Mouse (Mus musculus) midbrain, embryonic 11.5 days (tissue): ENCODE data around the gene Pfkfb4. TPM values are rescaled to one million over a fixed set of nuclear protein-coding genes. Genes with fewer than 3 reads are reported as not detected.
A peak's percentile ranks its signal among the peaks of the same experiment; 100 is the strongest.

Source experiments
- ATAC-seq: fragments of 200-750 bp; cut with Nextera tagmentation; 2 replicates; pipeline ENCODE4 v1.8.0; 2017; ENCODE audit warnings: moderate TSS enrichment, moderate library complexity; ENCODE audit not compliant: low FRiP score
- DNase-seq: peaks from one replicate; pipeline ENCODE4 v3.0.0; 2015; ENCODE audit warnings: low spot score; ENCODE audit errors: missing footprints
- H3K27ac ChIP-seq: fragments of 300-500 bp; sonication (generic); 2 replicates; pipeline ENCODE4 v1.5.1; 2014; ENCODE audit warnings: low read depth, low read length
- H3K27me3 ChIP-seq: fragments of 300-500 bp; sonication (generic); 2 replicates; pipeline ENCODE4 v1.6.1; 2014; ENCODE audit warnings: mild to moderate bottlenecking, low read length, moderate library complexity, mixed read lengths; ENCODE audit not compliant: control insufficient read depth, insufficient read depth
- H3K36me3 ChIP-seq: fragments of 300-500 bp; sonication (generic); 2 replicates; pipeline ENCODE4 v1.6.1; 2014; ENCODE audit warnings: mild to moderate bottlenecking, low read length, moderate library complexity, mixed read lengths; ENCODE audit not compliant: control insufficient read depth, insufficient read depth
- H3K4me1 ChIP-seq: fragments of 300-500 bp; sonication (generic); 2 replicates; pipeline ENCODE4 v1.6.1; 2014; ENCODE audit warnings: low read length; ENCODE audit not compliant: control insufficient read depth, insufficient read depth
- H3K4me2 ChIP-seq: fragments of 300-500 bp; sonication (generic); 2 replicates; pipeline ENCODE4 v1.6.1; 2014; ENCODE audit warnings: mild to moderate bottlenecking, moderate library complexity
- H3K4me3 ChIP-seq: fragments of 300-500 bp; sonication (generic); 2 replicates; pipeline ENCODE4 v1.5.1; 2014; ENCODE audit warnings: low read depth, low read length
- H3K9ac ChIP-seq: fragments of 300-500 bp; sonication (generic); 2 replicates; pipeline ENCODE4 v1.6.1; 2014; ENCODE audit warnings: low read length
- H3K9me3 ChIP-seq: fragments of 300-500 bp; sonication (generic); 2 replicates; pipeline ENCODE4 v1.6.1; 2016; ENCODE audit warnings: low read length; ENCODE audit not compliant: control insufficient read depth
- WGBS: fragments of 180-500 bp; shearing (Covaris S2); extraction: QIAGEN DNeasy Blood & Tissue Kit; methylation state at CpG from one replicate; pipeline ENCODE4 v1.1.7; 2014; 5-methylcytosine and 5-hydroxymethylcytosine counted together
- polyA plus RNA-seq: library from polyadenylated mRNA; unstranded; fragments of >200 nt; fragmentation: Nextera tagmentation; extraction: Ambion mirVana; gene quantifications from 2 replicates; pipeline ENCODE4 v1.2.1, GENCODE M21; 2014

Pfkfb4 gene
- polyA plus RNA-seq, 1 experiment from 2014 or later, result 10.5 TPM

- WGBS, result 51% methylated on average over 2 of the region's 2 CpGs
- Histone ChIP-seq H3K4me1 (no peaks in the 10 kb centered on the region), H3K27ac (no peak overlapping the region), H3K9me3 (no peaks in the 10 kb centered on the region), H3K4me2 (no peak overlapping the region), H3K9ac (no peak overlapping the region), H3K4me3 (no peak overlapping the region), H3K27me3 (no peaks in the 10 kb centered on the region), H3K36me3 (no peaks in the 10 kb centered on the region; the same call in 1 of the 2 replicates)
- DNase-seq (peak; percentile 95), ATAC-seq (no peak)
Observed at GRCm38 (mm10) chr9:109003201-109003600, 11.6 kb downstream of the Pfkfb4 start.

DNA sequence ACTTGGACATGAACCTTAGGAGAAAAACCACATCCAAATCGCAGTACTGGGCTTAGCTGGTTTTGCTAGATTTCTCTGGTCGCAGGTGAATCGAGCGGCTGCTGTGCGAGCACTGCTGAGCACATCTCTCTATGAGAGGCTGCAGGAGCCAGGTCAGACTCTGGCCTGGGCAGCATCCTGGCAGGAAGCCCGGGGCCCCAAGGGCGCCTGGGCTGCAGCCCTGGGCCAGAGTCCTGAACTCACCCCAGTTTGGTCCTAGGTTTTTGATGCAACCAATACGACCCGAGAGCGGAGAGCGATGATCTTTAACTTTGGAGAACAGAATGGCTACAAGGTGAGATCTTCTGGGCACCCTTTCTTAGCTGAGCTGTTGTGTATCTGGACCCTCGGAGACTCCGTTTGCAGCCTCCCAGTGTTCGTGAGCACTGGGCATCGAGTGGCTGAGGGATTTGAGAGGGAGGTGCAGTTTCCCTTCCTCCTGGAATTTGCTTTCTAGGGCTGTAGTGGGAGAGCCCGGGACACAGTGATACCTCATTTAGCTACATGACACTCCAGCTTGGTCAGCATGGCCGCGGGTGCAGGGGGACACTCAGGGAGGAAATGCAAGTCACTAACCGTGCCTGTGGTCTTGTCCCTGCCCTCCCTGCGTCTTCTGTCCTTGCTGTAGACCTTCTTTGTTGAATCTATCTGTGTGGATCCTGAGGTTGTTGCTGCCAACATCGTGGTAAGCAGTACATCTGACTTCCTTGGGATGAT is 15.6 kb downstream of the Pfkfb4 start:
- no peak for DNase-seq
- Histone ChIP-seq H3K4me3 (no peak overlapping the region), H3K36me3 (no peaks in the 10 kb centered on the region; the same call in 1 of the 2 replicates), H3K9me3 (no peaks in the 10 kb centered on the region), H3K27me3 (no peaks in the 10 kb centered on the region), H3K9ac (no peak overlapping the region), H3K4me2 (no peak overlapping the region), H3K4me1 (no peaks in the 10 kb centered on the region), H3K27ac (no peak overlapping the region)
- no peak for ATAC-seq
- 83% methylated on average over 21 of the region's 21 CpGs for WGBS

- H3K36me3 ChIP-seq, result no peaks in the 10 kb centered on the region; the same call in 1 of the 2 replicates
- H3K4me2 ChIP-seq, result no peak overlapping the region
- H3K27me3 ChIP-seq, result no peaks in the 10 kb centered on the region
- H3K27ac ChIP-seq, result no peak overlapping the region
- 82% methylated on average over 9 of the region's 9 CpGs for WGBS
- H3K4me1 ChIP-seq, result no peaks in the 10 kb centered on the region
- H3K9me3 ChIP-seq, result no peaks in the 10 kb centered on the region
- no peak overlapping the region for H3K9ac ChIP-seq
- H3K4me3 ChIP-seq, result no peak overlapping the region
- ATAC-seq (no peak), DNase-seq (peak; percentile 72)
Observed at GRCm38 (mm10) chr9:109008081-109008480, 16.5 kb downstream of the Pfkfb4 start.

GRCm38 (mm10) chr9:109008994-109009635 is 17.5 kb downstream of the Pfkfb4 start:
- no peak overlapping the region for H3K4me3 ChIP-seq
- H3K9ac ChIP-seq, result no peak overlapping the region
- no peaks in the 10 kb centered on the region for H3K27me3 ChIP-seq
- no peaks in the 10 kb centered on the region for H3K4me1 ChIP-seq
- DNase-seq (peak; percentile 47), ATAC-seq (no peak)
- WGBS, result 81% methylated on average over 9 of the region's 10 CpGs
- H3K9me3 ChIP-seq, result no peaks in the 10 kb centered on the region
- no peaks in the 10 kb centered on the region; the same call in 1 of the 2 replicates for H3K36me3 ChIP-seq
- no peak overlapping the region for H3K27ac ChIP-seq
- H3K4me2 ChIP-seq, result no peak overlapping the region

DNA sequence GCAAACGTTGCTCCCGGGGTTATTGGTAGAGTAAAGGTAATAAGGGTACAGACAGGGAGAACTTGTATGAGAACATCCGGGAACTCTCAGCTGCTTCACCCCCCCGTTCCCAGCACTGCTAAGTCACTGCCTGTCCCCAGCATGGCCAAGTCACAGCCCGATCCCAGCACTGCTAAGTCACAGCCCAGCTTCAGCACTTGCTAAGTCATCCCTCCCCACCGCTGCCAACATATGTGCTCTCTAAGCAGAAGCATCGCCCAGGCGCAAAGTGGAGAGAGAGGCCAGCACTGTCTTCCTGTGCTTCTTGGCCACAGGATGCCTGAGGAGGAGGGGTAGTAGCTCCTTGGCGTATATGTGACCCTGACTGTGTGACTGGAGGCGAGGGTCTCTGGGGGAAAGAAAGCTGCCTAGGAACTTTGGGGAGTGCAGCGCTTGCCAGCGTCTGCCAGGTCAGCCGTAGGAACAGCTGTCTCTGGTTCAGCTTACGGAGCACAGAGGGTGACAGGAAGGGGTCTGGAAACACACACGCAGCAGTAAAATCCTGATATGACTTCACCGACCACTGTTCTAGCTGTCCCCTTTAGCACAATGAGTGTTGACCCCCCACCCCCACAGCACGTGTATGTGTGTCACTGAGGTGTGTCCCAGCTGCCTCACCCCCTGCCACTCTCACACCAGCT is 18.2 kb downstream of the Pfkfb4 start:
- WGBS, result 63% methylated on average over 17 of the region's 17 CpGs
- no peak overlapping the region for H3K27ac ChIP-seq
- no peak overlapping the region for H3K9ac ChIP-seq

DNA sequence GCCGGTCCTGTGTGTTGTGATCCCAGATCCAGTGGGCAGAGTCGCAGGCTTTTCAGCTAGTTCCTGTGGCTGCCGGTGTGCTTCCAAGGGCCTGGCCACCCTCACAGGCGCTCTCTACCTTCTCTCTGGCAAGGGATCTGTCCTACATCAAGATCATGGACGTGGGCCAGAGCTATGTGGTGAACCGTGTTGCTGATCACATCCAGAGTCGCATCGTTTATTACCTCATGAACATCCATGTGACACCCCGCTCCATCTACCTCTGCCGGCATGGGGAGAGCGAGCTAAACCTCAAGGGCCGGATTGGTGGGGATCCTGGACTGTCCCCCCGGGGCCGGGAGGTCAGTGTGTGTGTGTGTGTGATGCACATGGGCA is 18.7 kb downstream of the Pfkfb4 start:
- no peaks in the 10 kb centered on the region; the same call in 1 of the 2 replicates for H3K36me3 ChIP-seq
- no peak for ATAC-seq
- H3K9me3 ChIP-seq, result no peaks in the 10 kb centered on the region

More for the DNA sequence above, 18.2 kb downstream of the Pfkfb4 start:
- no peaks in the 10 kb centered on the region for H3K27me3 ChIP-seq
- H3K4me2 ChIP-seq, result no peak overlapping the region
- no peaks in the 10 kb centered on the region; the same call in 1 of the 2 replicates for H3K36me3 ChIP-seq
- DNase-seq, result no peak
- H3K4me3 ChIP-seq, result no peak overlapping the region
- ATAC-seq, result no peak
- no peaks in the 10 kb centered on the region for H3K9me3 ChIP-seq
- H3K4me1 ChIP-seq, result no peaks in the 10 kb centered on the region

DNA sequence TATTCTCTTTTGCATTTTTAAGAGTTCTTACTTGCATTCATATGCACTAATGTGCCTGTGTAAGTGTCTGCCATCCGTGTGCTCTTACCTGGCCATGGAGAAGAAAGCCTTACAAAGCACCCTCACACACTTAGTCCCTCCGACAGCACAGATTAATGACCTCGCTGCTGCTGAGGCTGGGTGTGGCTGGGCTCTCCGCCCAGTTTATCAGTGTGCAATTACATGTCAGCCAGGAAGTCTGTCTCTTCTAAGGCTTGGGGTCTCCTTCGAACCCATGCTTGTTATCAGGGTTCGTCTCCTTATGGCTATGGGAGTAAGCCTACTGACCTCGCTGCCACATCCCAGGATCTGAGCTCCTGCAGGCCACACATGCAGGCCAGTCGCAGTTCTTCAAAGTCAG is 23.8 kb downstream of the Pfkfb4 start:
- no peak for DNase-seq
- no peak overlapping the region for H3K9ac ChIP-seq
- no peaks in the 10 kb centered on the region for H3K27me3 ChIP-seq
- WGBS, result 89% methylated on average over 8 of the region's 8 CpGs
- H3K4me1 ChIP-seq, result no peaks in the 10 kb centered on the region
- no peak overlapping the region for H3K4me2 ChIP-seq
- no peaks in the 10 kb centered on the region for H3K36me3 ChIP-seq
- no peak overlapping the region for H3K27ac ChIP-seq
- H3K4me3 ChIP-seq, result no peak overlapping the region
- no peak for ATAC-seq
- H3K9me3 ChIP-seq, result no peaks in the 10 kb centered on the region

More for the DNA sequence above, 18.7 kb downstream of the Pfkfb4 start:
- DNase-seq, result no peak
- H3K27me3 ChIP-seq, result no peaks in the 10 kb centered on the region
- 91% methylated on average over 14 of the region's 14 CpGs for WGBS
- no peaks in the 10 kb centered on the region for H3K4me1 ChIP-seq
- H3K4me3 ChIP-seq, result no peak overlapping the region
- H3K27ac ChIP-seq, result no peak overlapping the region
- H3K9ac ChIP-seq, result no peak overlapping the region
- H3K4me2 ChIP-seq, result no peak overlapping the region

DNA sequence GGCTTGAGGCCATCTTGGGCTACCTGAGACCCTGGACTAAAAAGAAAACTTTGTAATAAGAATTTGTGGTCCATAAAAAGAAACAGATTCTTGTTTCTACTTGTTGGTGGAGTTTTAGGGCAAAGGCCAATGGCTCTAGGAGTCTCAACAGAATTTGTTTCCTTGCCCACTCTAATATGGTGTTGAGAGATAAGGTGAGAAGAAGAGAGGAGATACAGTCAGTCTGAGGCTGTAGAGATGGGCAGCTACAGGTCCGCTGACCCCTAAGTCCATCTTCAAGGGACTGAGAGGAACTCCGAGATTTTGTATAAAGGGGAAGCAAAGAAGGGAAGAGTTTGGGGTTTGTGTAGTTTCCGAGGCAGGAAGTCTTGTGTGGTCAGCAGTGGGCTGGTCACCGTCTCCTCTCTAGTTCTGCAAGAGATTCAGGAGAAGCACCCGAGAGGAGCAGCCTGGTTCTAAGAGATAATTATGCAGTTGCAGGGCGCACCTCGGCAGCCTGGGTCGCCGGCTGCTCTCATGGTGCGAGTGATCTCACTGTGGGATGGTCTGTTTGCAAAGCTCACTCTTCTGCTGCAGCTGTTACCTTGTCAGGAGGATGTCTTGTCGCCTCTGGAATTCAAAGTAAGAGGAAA is 25.5 kb downstream of the Pfkfb4 start:
- Histone ChIP-seq H3K27me3 (no peaks in the 10 kb centered on the region), H3K9me3 (no peaks in the 10 kb centered on the region), H3K36me3 (no peaks in the 10 kb centered on the region), H3K27ac (no peak overlapping the region), H3K4me2 (no peak overlapping the region), H3K4me1 (no peaks in the 10 kb centered on the region), H3K9ac (no peak overlapping the region), H3K4me3 (no peak overlapping the region)
- ATAC-seq (no peak), DNase-seq (no peak)
- 72% methylated on average over 11 of the region's 11 CpGs for WGBS
